Mouse (Mus musculus): ENCODE data around the gene Zfp945. TPM values are rescaled to one million over a fixed set of nuclear protein-coding genes. Genes with fewer than 3 reads are reported as not detected.
"Not testable (repeated sequence)": the region's sequence is repeated elsewhere in the genome, so short reads cannot be mapped to it uniquely, and the experiment has no call there.

Zfp945 gene
- 10 to 100 TPM; 14.8 to 16.9 TPM for total RNA-seq (2021)
- long read RNA-seq, experiment 1, full-length matches to known transcripts, result 6 of 8 reads
- long read RNA-seq, experiment 1, partial matches to known transcripts, result 0 of 8 reads
- long read RNA-seq, experiment 1, other reads (novel, unspliced or antisense), result 2 of 8 reads
- long read RNA-seq, experiment 2, full-length matches to known transcripts, result 7 of 10 reads
- long read RNA-seq, experiment 2, partial matches to known transcripts, result 2 of 10 reads
- long read RNA-seq, experiment 2, other reads (novel, unspliced or antisense), result 1 of 10 reads

- DNase-seq (ENCODE audit: low spot score in 2 of 2), result peak; percentile 57 to 65
Measured at GRCm38 (mm10) chr17:22866845-22867481, at the start of gene Zfp945. TSS of gene Zfp945 (minus strand) at chr17:22867134.

- DNase-seq (ENCODE audit: low spot score in 2 of 2), result no peak
Measured at GRCm38 (mm10) chr17:22888302-22888701, 21.4 kb upstream of the Zfp945 start.

- no peak for DNase-seq (ENCODE audit: low spot score in 2 of 2)
Measured at GRCm38 (mm10) chr17:22884059-22884698, 17.2 kb upstream of the Zfp945 start.

- DNase-seq (ENCODE audit: low spot score in 2 of 2), result no peak
Measured at GRCm38 (mm10) chr17:22877427-22878307, 10.7 kb upstream of the Zfp945 start.

GRCm38 (mm10) chr17:22876316-22876715 lies 9.4 kb upstream of the Zfp945 start:
- no peak for DNase-seq (ENCODE audit: low spot score in 2 of 2)

GRCm38 (mm10) chr17:22875549-22875948 lies 8.6 kb upstream of the Zfp945 start:
- DNase-seq (ENCODE audit: low spot score in 2 of 2), result not testable (repeated sequence)

GRCm38 (mm10) chr17:22866421-22866844 lies 501 bp downstream of the Zfp945 start:
- DNase-seq (ENCODE audit: low spot score in 2 of 2), result peak in 1 of 2 experiments; percentile 7

- no peak for DNase-seq (ENCODE audit: low spot score in 2 of 2)
Measured at GRCm38 (mm10) chr17:22821166-22821565, 45.8 kb downstream of the Zfp945 start.

- DNase-seq (ENCODE audit: low spot score in 2 of 2), result no peak
Measured at GRCm38 (mm10) chr17:22818199-22818595, 48.7 kb downstream of the Zfp945 start.

GRCm38 (mm10) chr17:22817471-22818198 lies 49.3 kb downstream of the Zfp945 start:
- DNase-seq (ENCODE audit: low spot score in 2 of 2), result peak; percentile 46 to 76

- no peak for DNase-seq (ENCODE audit: low spot score in 2 of 2)
Measured at GRCm38 (mm10) chr17:22799707-22800106, 67.2 kb downstream of the Zfp945 start.

Other genes with a start within 250 kb of the Zfp945 start
- gene Vmn2r113, start 75.8 kb upstream of the Zfp945 start, total RNA-seq (2021), result not detected
- gene Vmn2r-ps130, start 194.0 kb upstream of the Zfp945 start, total RNA-seq (2021), result not detected